Mouse (Mus musculus): ENCODE results near the gene Usp2. TPM values are rescaled to one million over a fixed set of nuclear protein-coding genes. Genes with fewer than 3 reads are reported as not detected.
A peak's percentile ranks its signal among the peaks of the same experiment; 100 is the strongest.

Gene Usp2
- total and polyA plus RNA-seq, 3 experiments: 2.1 to 2.3 (median 2.2) TPM

GRCm38 (mm10) chr9:44126746-44127145 is 59.9 kb downstream of the Usp2 start:
- H3K36me3 ChIP-seq (replicated peaks in 1 of 2; ENCODE audit: control insufficient read depth in 1 of 2, insufficient read depth in 1 of 2, low read length in 1 of 2): no peaks in the 10 kb centered on the region
- no peak overlapping the region for H3K4me3 ChIP-seq (replicated peaks in 1 of 3; ENCODE audit: low read depth in 2 of 3, low read length in 2 of 3, poor library complexity in 1 of 3)
- H3K27ac ChIP-seq (ENCODE audit: insufficient read depth, low read depth): no peak overlapping the region
- H3K4me1 ChIP-seq (ENCODE audit: control insufficient read depth in 1 of 2, insufficient read depth in 2 of 2): peaks cover 3 to 38% of the 10 kb centered on the region in 2 experiments
- H3K4me2 ChIP-seq (ENCODE audit: insufficient read depth, low read depth, poor library complexity, severe bottlenecking): peak overlapping the region; percentile 52
- H3K9ac ChIP-seq (ENCODE audit: insufficient read depth, low read depth): 0 out of 2 replicates have a peak overlapping the region, but pooled peaks have one; percentile 2
- no peak for DNase-seq (ENCODE audit: extremely low read depth)
- dilution Hi-C loops (cut with MboI; ENCODE audit: extremely low pct_ligation_motif_present, extremely low pct_unique_long_range_greater_than_20kb, low sequenced_read_pairs): no loop called here
- 0 out of 2 replicates have a peak, but pooled peaks have one; percentile 4 for TF ChIP-seq ZNF384 (IDR thresholded peaks at IDR 0.05; ENCODE audit: low read depth, low read length)
- no peak for TF ChIP-seq JUN (IDR thresholded peaks at IDR 0.05; ENCODE audit: insufficient read depth, low read depth, low read length)
- H3K27me3 ChIP-seq (replicated peaks): peaks cover 30% of the 10 kb centered on the region
- H3K79me2 ChIP-seq (replicated peaks; ENCODE audit: control insufficient read depth, extremely low read depth, insufficient read depth, poor library complexity, severe bottlenecking): no peaks in the 10 kb centered on the region
- no peaks in the 10 kb centered on the region for H3K9me3 ChIP-seq (replicated peaks; ENCODE audit: low read length)
- in situ Hi-C loops (cut with MboI; ENCODE audit: low pct_ligation_motif_present, low pct_unique_long_range_greater_than_20kb, low sequenced_read_pairs): loop anchor here (10.0 kb wide), 1 partner anchor 138 kb away; the partner anchor contains the start of gene Nlrx1

GRCm38 (mm10) chr9:44127351-44127801 is 60.6 kb downstream of the Usp2 start:
- H3K27ac ChIP-seq (ENCODE audit: insufficient read depth, low read depth): no peak overlapping the region
- in situ Hi-C loops (cut with MboI; ENCODE audit: low pct_ligation_motif_present, low pct_unique_long_range_greater_than_20kb, low sequenced_read_pairs): loop anchor here (10.0 kb wide), 1 partner anchor 137 kb away; the partner anchor contains the start of gene Nlrx1

GRCm38 (mm10) chr9:44129633-44130032 is 62.8 kb downstream of the Usp2 start:
- H3K27me3 ChIP-seq (replicated peaks): peaks cover 55% of the 10 kb centered on the region
- dilution Hi-C loops (cut with MboI; ENCODE audit: extremely low pct_ligation_motif_present, extremely low pct_unique_long_range_greater_than_20kb, low sequenced_read_pairs): no loop called here
- H3K9ac ChIP-seq (ENCODE audit: insufficient read depth, low read depth): peak overlapping the region; percentile 22
- peak overlapping the region; percentile 48 for H3K4me2 ChIP-seq (ENCODE audit: insufficient read depth, low read depth, poor library complexity, severe bottlenecking)
- in situ Hi-C loops (cut with MboI; ENCODE audit: low pct_ligation_motif_present, low pct_unique_long_range_greater_than_20kb, low sequenced_read_pairs): loop anchor here (10.0 kb wide), 1 partner anchor 135 kb away; the partner anchor contains the start of gene Nlrx1
- H3K36me3 ChIP-seq (replicated peaks in 1 of 2; ENCODE audit: control insufficient read depth in 1 of 2, insufficient read depth in 1 of 2, low read length in 1 of 2): no peaks in the 10 kb centered on the region
- no peaks in the 10 kb centered on the region for H3K79me2 ChIP-seq (replicated peaks; ENCODE audit: control insufficient read depth, extremely low read depth, insufficient read depth, poor library complexity, severe bottlenecking)
- no peak overlapping the region for H3K27ac ChIP-seq (ENCODE audit: insufficient read depth, low read depth)
- peak overlapping the region; percentile 34 to 43 (median 41) for H3K4me3 ChIP-seq (replicated peaks in 1 of 3; ENCODE audit: low read depth in 2 of 3, low read length in 2 of 3, poor library complexity in 1 of 3)
- TF ChIP-seq JUND (conservative IDR thresholded peaks at IDR 0.05; ENCODE audit: low read depth, low read length) (no peak), TBP (conservative IDR thresholded peaks at IDR 0.05; ENCODE audit: low read depth, low read length) (no peak), E2F4 (IDR thresholded peaks at IDR 0.05; ENCODE audit: insufficient replicate concordance, low read depth, low read length) (no peak), USF1 (IDR thresholded peaks at IDR 0.05; ENCODE audit: low read depth, low read length) (no peak), MYC (IDR thresholded peaks at IDR 0.05; ENCODE audit: low read depth, low read length) (no peak), SMC3 (IDR thresholded peaks at IDR 0.05; ENCODE audit: low read depth, low read length) (no peak)
- H3K4me1 ChIP-seq (ENCODE audit: control insufficient read depth in 1 of 2, insufficient read depth in 2 of 2): peaks cover 3 to 39% of the 10 kb centered on the region in 2 experiments
- no peak for DNase-seq (ENCODE audit: extremely low read depth)
- H3K9me3 ChIP-seq (replicated peaks; ENCODE audit: low read length): no peaks in the 10 kb centered on the region

More at GRCm38 (mm10) chr9:44127351-44127801, 60.6 kb downstream of the Usp2 start:
- no peak for DNase-seq (ENCODE audit: extremely low read depth)
- Histone ChIP-seq H3K4me2 (ENCODE audit: insufficient read depth, low read depth, poor library complexity, severe bottlenecking) (no peak overlapping the region), H3K27me3 (replicated peaks) (peaks cover 34% of the 10 kb centered on the region), H3K36me3 (replicated peaks in 1 of 2; ENCODE audit: control insufficient read depth in 1 of 2, insufficient read depth in 1 of 2, low read length in 1 of 2) (no peaks in the 10 kb centered on the region), H3K79me2 (replicated peaks; ENCODE audit: control insufficient read depth, extremely low read depth, insufficient read depth, poor library complexity, severe bottlenecking) (no peaks in the 10 kb centered on the region), H3K9ac (ENCODE audit: insufficient read depth, low read depth) (no peak overlapping the region), H3K9me3 (replicated peaks; ENCODE audit: low read length) (no peaks in the 10 kb centered on the region), H3K4me3 (replicated peaks in 1 of 3; ENCODE audit: low read depth in 2 of 3, low read length in 2 of 3, poor library complexity in 1 of 3) (no peak overlapping the region), H3K4me1 (ENCODE audit: control insufficient read depth in 1 of 2, insufficient read depth in 2 of 2) (peaks cover 3 to 38% of the 10 kb centered on the region in 2 experiments)
- dilution Hi-C loops (cut with MboI; ENCODE audit: extremely low pct_ligation_motif_present, extremely low pct_unique_long_range_greater_than_20kb, low sequenced_read_pairs): no loop called here
- TF ChIP-seq ZKSCAN1 (IDR thresholded peaks at IDR 0.05; ENCODE audit: borderline replicate concordance, low read depth, low read length) (no peak), ZNF384 (IDR thresholded peaks at IDR 0.05; ENCODE audit: low read depth, low read length) (0 out of 2 replicates have a peak, but pooled peaks have one; percentile 20)

Measured in CH12.LX (cell line).